8 mouse cellular contexts compared by ENCODE assay signal in genomic region chr7:127708207-127709078, GRCm38 (mm10). TPM values are rescaled to one million over a fixed set of nuclear protein-coding genes. Genes with fewer than 3 reads are reported as not detected.
DNase-seq lines count a peak whose midpoint lies in the region; ATAC-seq and TF ChIP-seq lines count a peak whose summit lies in the region.

TSS of gene Bcl7c (minus strand) at chr7:127708933.

- intact Hi-C loops in heart, postnatal 14 days (cut with DNase I): loop anchor here (1.0 kb wide), 1 partner anchor 33 kb away; no protein-coding TSS in a partner anchor

- peaks cover 4 to 14% of the 10 kb centered on the region in 2 experiments for H3K4me1 ChIP-seq in MEL (ENCODE audit: control insufficient read depth in 1 of 2, insufficient read depth in 2 of 2, low read length in 2 of 2)
- peaks cover 35% of the 10 kb centered on the region for H3K4me1 ChIP-seq in forebrain, embryonic 15.5 days
- peaks cover 3% of the 10 kb centered on the region for H3K4me1 ChIP-seq in lung, adult 2 months (ENCODE audit: control insufficient read depth, insufficient read depth, low read length)
- H3K4me1 ChIP-seq in neural tube, embryonic 15.5 days: peaks cover 37% of the 10 kb centered on the region

- peaks cover 5% of the 10 kb centered on the region for H3K79me2 ChIP-seq in MEL (ENCODE audit: control insufficient read depth, insufficient read depth, low read length, poor library complexity)

- WGBS in forebrain, embryonic 15.5 days: under 1% methylated on average over 72 of the region's 90 CpGs
- under 1% methylated on average over 89 of the region's 90 CpGs for WGBS in lung, adult 2 months
- WGBS in neural tube, embryonic 15.5 days: under 1% methylated on average over 55 of the region's 90 CpGs

- TF ChIP-seq EP300 in MEL (IDR thresholded peaks at IDR 0.05; ENCODE audit: low read depth in 1 of 2, low read length in 2 of 2): peak in 1 of 2 experiments; percentile 22; a peak in 1 of 4 replicates

- H3K9me3 ChIP-seq in MEL (replicated peaks; ENCODE audit: insufficient read depth, low read length): no peaks in the 10 kb centered on the region
- H3K9me3 ChIP-seq in forebrain, embryonic 15.5 days: no peaks in the 10 kb centered on the region
- H3K9me3 ChIP-seq in neural tube, embryonic 15.5 days (replicated peaks): no peaks in the 10 kb centered on the region

- no peaks in the 10 kb centered on the region for H3K27me3 ChIP-seq in MEL (ENCODE audit: control insufficient read depth in 1 of 2, insufficient read depth in 2 of 2, low read length in 2 of 2)
- no peaks in the 10 kb centered on the region for H3K27me3 ChIP-seq in forebrain, embryonic 15.5 days
- no peaks in the 10 kb centered on the region for H3K27me3 ChIP-seq in neural tube, embryonic 15.5 days (replicated peaks)

- peak within 1 kb of the TSS; percentile 75 to 76 for H3K4me3 ChIP-seq in MEL (ENCODE audit: control insufficient read depth in 1 of 2, insufficient read depth in 1 of 2, low read depth in 2 of 2, low read length in 2 of 2)
- peak within 1 kb of the TSS; percentile 74 for H3K4me3 ChIP-seq in forebrain, embryonic 15.5 days
- H3K4me3 ChIP-seq in lung, adult 2 months (replicated peaks; ENCODE audit: extremely low read depth, low read depth, low read length): peak within 1 kb of the TSS; percentile 64
- peak within 1 kb of the TSS; percentile 68 for H3K4me3 ChIP-seq in neural tube, embryonic 15.5 days (replicated peaks)

- H3K27ac ChIP-seq in MEL (ENCODE audit: control insufficient read depth, low read depth, low read length): peak within 1 kb of the TSS; percentile 83
- H3K27ac ChIP-seq in forebrain, embryonic 15.5 days (replicated peaks): peak within 1 kb of the TSS; percentile 94
- H3K27ac ChIP-seq in neural tube, embryonic 15.5 days (replicated peaks): peak within 1 kb of the TSS; percentile 91

- peak; percentile 78 for ATAC-seq in forebrain, embryonic 15.5 days (replicated peaks)
- ATAC-seq in neural tube, embryonic 15.5 days (ENCODE audit: low FRiP score): peak; percentile 89

- TF ChIP-seq POLR2A in MEL (IDR thresholded peaks at IDR 0.05; ENCODE audit: control insufficient read depth in 1 of 2, insufficient read depth in 1 of 2, low read depth in 1 of 2, low read length in 2 of 2, poor library complexity in 1 of 2): peak; percentile 70 to 76; a peak in 3 of 4 replicates
- TF ChIP-seq POLR2A in lung, adult 2 months (IDR thresholded peaks at IDR 0.05; ENCODE audit: borderline replicate concordance, extremely low read depth, low read depth, low read length): peak; percentile 41; the same call in 1 of the 2 replicates

- peak within 1 kb of the TSS; percentile 52 for H3K4me2 ChIP-seq in forebrain, embryonic 15.5 days (replicated peaks)
- peak within 1 kb of the TSS; percentile 75 for H3K4me2 ChIP-seq in neural tube, embryonic 15.5 days

- H3K9ac ChIP-seq in MEL (ENCODE audit: control insufficient read depth, low read depth, low read length, poor library complexity, severe bottlenecking): peak within 1 kb of the TSS; percentile 84
- peak within 1 kb of the TSS; percentile 90 for H3K9ac ChIP-seq in forebrain, embryonic 15.5 days (replicated peaks)
- peak within 1 kb of the TSS; percentile 89 for H3K9ac ChIP-seq in neural tube, embryonic 15.5 days (replicated peaks)

- TF ChIP-seq CTCF in MEL (IDR thresholded peaks at IDR 0.05 in 2 of 3, conservative IDR thresholded peaks at IDR 0.05 in 1 of 3; ENCODE audit: control insufficient read depth in 1 of 3, insufficient read depth in 1 of 3, low read depth in 2 of 3, low read length in 3 of 3, poor library complexity in 1 of 3, severe bottlenecking in 1 of 3): peak; percentile 12 to 82 (median 67); a peak in 4 of 6 replicates
- TF ChIP-seq CTCF in lung, adult 2 months (IDR thresholded peaks at IDR 0.05; ENCODE audit: insufficient read depth, low read length): 0 out of 2 replicates have a peak, but pooled peaks have one; percentile 11

- no peak; the same call in 1 of the 2 replicates for TF ChIP-seq RAD21 in MEL (IDR thresholded peaks at IDR 0.05; ENCODE audit: low read depth, low read length)

- peak; percentile 93 for DNase-seq in MEL (ENCODE audit: low read depth, low spot score)
- peak; percentile 88 for DNase-seq in cerebellum, adult 11-12 months
- DNase-seq in heart, postnatal 14 days: peak; percentile 91 to 95
- DNase-seq in layer of hippocampus, adult 18-20 months (ENCODE audit: low spot score in 2 of 2): peak; percentile 82 to 84
- DNase-seq in lung, adult 2 months: peak; percentile 86
- peak; percentile 92 for DNase-seq in testis, postnatal 14 days (ENCODE audit: low spot score)

- peaks cover 0 to 10% of the 10 kb centered on the region in 2 experiments; a peak in 2 of 4 replicates for H3K36me3 ChIP-seq in MEL (ENCODE audit: control insufficient read depth in 1 of 2, insufficient read depth in 2 of 2, low read length in 2 of 2)
- H3K36me3 ChIP-seq in forebrain, embryonic 15.5 days: peaks cover 12% of the 10 kb centered on the region; the same call in 1 of the 2 replicates
- peaks cover 25% of the 10 kb centered on the region for H3K36me3 ChIP-seq in neural tube, embryonic 15.5 days

TF ChIP-seq in MEL, 35 proteins besides CTCF, POLR2A, EP300 and RAD21:
- TF ChIP-seq USF2 (IDR thresholded peaks at IDR 0.05; ENCODE audit: borderline replicate concordance in 1 of 2, insufficient read depth in 1 of 2, low read depth in 1 of 2, low read length in 2 of 2) (peak in 1 of 2 experiments; percentile 22; a peak in 1 of 4 replicates), POLR2AphosphoS5 (IDR thresholded peaks at IDR 0.05; ENCODE audit: borderline replicate concordance, low read depth, low read length) (no peak), NELFE (IDR thresholded peaks at IDR 0.05; ENCODE audit: low read depth, low read length) (peak; percentile 61), SIN3A (IDR thresholded peaks at IDR 0.05; ENCODE audit: low read length) (peak; percentile 80; the same call in 1 of the 2 replicates), POLR2AphosphoS2 (IDR thresholded peaks at IDR 0.05; ENCODE audit: low read length) (no peak), BHLHE40 (IDR thresholded peaks at IDR 0.05; ENCODE audit: borderline replicate concordance, low read depth, low read length) (no peak), MAZ (IDR thresholded peaks at IDR 0.05; ENCODE audit: low read depth, low read length) (peak; percentile 89; the same call in 1 of the 2 replicates), MEF2A (IDR thresholded peaks at IDR 0.05; ENCODE audit: extremely low read depth, insufficient replicate concordance, low read depth, low read length, poor library complexity, severe bottlenecking) (no peak), ELF1 (IDR thresholded peaks at IDR 0.05; ENCODE audit: low read depth, low read length) (peak; percentile 62), NRF1 (IDR thresholded peaks at IDR 0.05; ENCODE audit: insufficient read depth, low read depth, low read length, poor library complexity, severe bottlenecking) (peak; percentile 60), TCF12 (IDR thresholded peaks at IDR 0.05; ENCODE audit: low read depth, low read length) (no peak; the same call in 1 of the 2 replicates), SMC3 (IDR thresholded peaks at IDR 0.05; ENCODE audit: low read depth, low read length) (peak; percentile 41), ETS1 (IDR thresholded peaks at IDR 0.05; ENCODE audit: low read depth, low read length) (no peak; the same call in none of the 2 replicates), RCOR1 (IDR thresholded peaks at IDR 0.05; ENCODE audit: low read depth, low read length) (0 out of 2 replicates have a peak, but pooled peaks have one; percentile 1), MXI1 (IDR thresholded peaks at IDR 0.05; ENCODE audit: low read depth, low read length) (peak; percentile 91), HCFC1 (IDR thresholded peaks at IDR 0.05; ENCODE audit: low read depth, low read length) (peak; percentile 68), TBP (IDR thresholded peaks at IDR 0.05; ENCODE audit: low read depth, low read length) (peak; percentile 33; the same call in 1 of the 2 replicates), MAX (IDR thresholded peaks at IDR 0.05; ENCODE audit: low read length) (peak; percentile 92), MYC (IDR thresholded peaks at IDR 0.05; ENCODE audit: low read depth, low read length) (peak; percentile 89; the same call in 1 of the 2 replicates), ZNF384 (IDR thresholded peaks at IDR 0.05; ENCODE audit: low read depth, low read length) (no peak), ZKSCAN1 (IDR thresholded peaks at IDR 0.05; ENCODE audit: low read depth, low read length) (no peak), USF1 (IDR thresholded peaks at IDR 0.05; ENCODE audit: low read depth, low read length) (peak; percentile 93), E2F4 (IDR thresholded peaks at IDR 0.05; ENCODE audit: borderline replicate concordance, low read depth, low read length) (0 out of 2 replicates have a peak, but pooled peaks have one; percentile 5)
TF ChIP-seq in MEL: peak in this region for 15.

RNA-seq across cellular contexts. Expression of gene Bcl7c, which starts in this region (rescaled TPM):
- total RNA-seq in MEL (2012; rRNA removed): 54.9 and 72.4 TPM in 2 replicates
- 10 to 100 TPM in 1 of 2 experiments, not detected in 1; 98.4 TPM for polyA plus RNA-seq in MEL (2012; ENCODE audit: insufficient read depth in 1 of 2, insufficient read length in 2 of 2, low read depth in 1 of 2, low replicate concordance in 2 of 2, missing spikeins in 1 of 2)
- 43.1 and 47.9 TPM in 2 replicates for polyA plus RNA-seq in forebrain, embryonic 15.5 days (2015; fragmentation: Nextera tagmentation; extraction: Ambion mirVana)
- total RNA-seq in heart, postnatal 14 days (2021): 10 to 100 TPM; 33.5 to 47.3 TPM
- total RNA-seq in layer of hippocampus, adult 18-20 months (2021): 10 to 100 TPM; 34.4 to 34.6 TPM
- 22.0 and 26.8 TPM in 2 replicates for polyA plus RNA-seq in lung, adult 2 months (2012; rRNA removed)
- 49.5 and 62.9 TPM in 2 replicates for polyA plus RNA-seq in neural tube, embryonic 15.5 days (2015; fragmentation: Nextera tagmentation; extraction: Ambion mirVana)

Comparison
In these comparisons a context has a peak if more than half of its experiments do, and no peak if none do; other contexts are left out.
1. Peak in every context shown above with its lines: DNase-seq, ATAC-seq, H3K4me3 ChIP-seq and H3K27ac ChIP-seq.